Mouse (Mus musculus) MEL (cell line): ENCODE results near the gene Upk2.

Source experiments
- CTCF ChIP-seq, 3 experiments: IDR thresholded peaks in 2 of 3; conservative IDR thresholded peaks in 1 of 3; 2 replicates each; pipeline ENCODE4 v1.5.1; 2011 to 2012; ENCODE audit warnings: low read length in 3 of 3, low read depth in 2 of 3, mild to moderate bottlenecking in 2 of 3, improper control_type of control experiment in 1 of 3, inconsistent platforms in 1 of 3, mixed read lengths in 1 of 3, moderate library complexity in 1 of 3; ENCODE audit not compliant: control insufficient read depth in 1 of 3, insufficient read depth in 1 of 3, poor library complexity in 1 of 3, severe bottlenecking in 1 of 3
- GATA1 ChIP-seq: IDR thresholded peaks from 2 replicates; pipeline ENCODE4 v1.6.1; 2011; ENCODE audit warnings: low read depth, low read length, improper control_type of control experiment
- POLR2A ChIP-seq, 2 experiments: IDR thresholded peaks; 2 replicates each; pipeline ENCODE4 v1.6.1; 2011 to 2012; ENCODE audit warnings: low read length in 2 of 2, mild to moderate bottlenecking in 2 of 2, control low read depth in 1 of 2, improper control_type of control experiment in 1 of 2, low read depth in 1 of 2, moderate library complexity in 1 of 2; ENCODE audit not compliant: control insufficient read depth in 1 of 2, insufficient read depth in 1 of 2, poor library complexity in 1 of 2
- POLR2AphosphoS5 ChIP-seq: IDR thresholded peaks from 2 replicates; pipeline ENCODE4 v1.6.1; 2012; ENCODE audit warnings: low read depth, borderline replicate concordance, mild to moderate bottlenecking, inconsistent platforms, low read length, moderate library complexity, mixed read lengths
- SMC3 ChIP-seq: IDR thresholded peaks from 2 replicates; pipeline ENCODE4 v1.6.1; 2011; ENCODE audit warnings: low read depth, low read length, improper control_type of control experiment
- TBP ChIP-seq: IDR thresholded peaks from 2 replicates; pipeline ENCODE4 v1.8.0; 2011; ENCODE audit warnings: low read depth, low read length, improper control_type of control experiment
- ZMIZ1 ChIP-seq: IDR thresholded peaks from 2 replicates; pipeline ENCODE4 v1.6.1; 2012; ENCODE audit warnings: low read depth, mild to moderate bottlenecking, inconsistent platforms, low read length, improper control_type of control experiment, moderate library complexity

GRCm38 (mm10) chr9:44492631-44493461 lies 38.1 kb upstream of the Upk2 start:
- TF ChIP-seq POLR2AphosphoS5 (no peak), CTCF (IDR thresholded peaks at IDR 0.05 in 2 of 3, conservative IDR thresholded peaks at IDR 0.05 in 1 of 3; ENCODE audit: control insufficient read depth in 1 of 3, insufficient read depth in 1 of 3, low read depth in 2 of 3, low read length in 3 of 3, poor library complexity in 1 of 3, severe bottlenecking in 1 of 3) (no peak), ZMIZ1 (no peak), SMC3 (no peak), POLR2A (IDR thresholded peaks at IDR 0.05; ENCODE audit: control insufficient read depth in 1 of 2, insufficient read depth in 1 of 2, low read depth in 1 of 2, low read length in 2 of 2, poor library complexity in 1 of 2) (no peak), GATA1 (no peak), TBP (no peak)
